Mouse (Mus musculus) kidney, postnatal 4 days (tissue): Measurements from ENCODE around the gene Nup35.

Source experiments
- DNase-seq, 2 experiments: peaks; one replicate each; pipeline ENCODE4 v3.0.0; 2021; ENCODE audit warnings: mixed read lengths in 2 of 2

Nup35 gene

GRCm38 (mm10) chr2:80616854-80617737 is at the start of gene Nup35, which contains the start of gene Dusp19:
Gene Nup35 (plus strand): TSS chr2:80617236.
Gene Dusp19 (plus strand): TSS chr2:80617045.
- peak; percentile 96 for DNase-seq

- no peak for DNase-seq
These were observed 49.6 kb upstream of the Nup35 start for GRCm38 (mm10) chr2:80567411-80567810.

GRCm38 (mm10) chr2:80570656-80571055 is 46.4 kb upstream of the Nup35 start:
- DNase-seq = no peak

- no peak for DNase-seq
These were observed 39.8 kb upstream of the Nup35 start for GRCm38 (mm10) chr2:80577286-80577685.

- DNase-seq = no peak
These were observed 37.7 kb upstream of the Nup35 start for GRCm38 (mm10) chr2:80579253-80579891.

- DNase-seq = no peak
These were observed 36.6 kb upstream of the Nup35 start for GRCm38 (mm10) chr2:80580311-80580961.

- peak; percentile 92 to 95 for DNase-seq
These were observed 35.9 kb upstream of the Nup35 start, which contains the start of gene Nckap1 for GRCm38 (mm10) chr2:80581043-80581711. Gene Nckap1 (minus strand): TSS chr2:80581380.

GRCm38 (mm10) chr2:80582356-80582755 is 34.7 kb upstream of the Nup35 start:
- no peak for DNase-seq

- DNase-seq = no peak
These were observed 22.7 kb upstream of the Nup35 start for GRCm38 (mm10) chr2:80594215-80594918.

GRCm38 (mm10) chr2:80596960-80597359 is 20.1 kb upstream of the Nup35 start:
- DNase-seq = no peak

GRCm38 (mm10) chr2:80599850-80600249 is 17.2 kb upstream of the Nup35 start:
- DNase-seq = no peak

GRCm38 (mm10) chr2:80600611-80601010 is 16.4 kb upstream of the Nup35 start:
- DNase-seq = no peak

- DNase-seq = no peak
These were observed 14.3 kb upstream of the Nup35 start for GRCm38 (mm10) chr2:80602756-80603155.

- DNase-seq = no peak
These were observed 13.1 kb upstream of the Nup35 start for GRCm38 (mm10) chr2:80603771-80604426.

- DNase-seq = no peak
These were observed 4.8 kb upstream of the Nup35 start for GRCm38 (mm10) chr2:80612286-80612685.

- DNase-seq = no peak
These were observed 4.2 kb upstream of the Nup35 start for GRCm38 (mm10) chr2:80612796-80613195.

GRCm38 (mm10) chr2:80618991-80619390 is 2.0 kb downstream of the Nup35 start:
- no peak for DNase-seq

- no peak for DNase-seq
These were observed 4.9 kb downstream of the Nup35 start for GRCm38 (mm10) chr2:80621921-80622320.

GRCm38 (mm10) chr2:80624523-80624922 is 7.5 kb downstream of the Nup35 start:
- DNase-seq = no peak

- no peak for DNase-seq
These were observed 15.4 kb downstream of the Nup35 start for GRCm38 (mm10) chr2:80632336-80633026.
